Mouse (Mus musculus) forebrain, embryonic 15.5 days (tissue): ENCODE measurements at regions not wholly inside any gene's neighbourhood (a gene's known extent, or its start where the extent isn't known, plus 50 kb on each side); places are given as distances from the start of the nearest gene placed in this dataset.

Source experiments
- ATAC-seq: fragments of 200-750 bp; cut with Nextera tagmentation; replicated peaks from 2 replicates; pipeline ENCODE4 v1.8.0; 2017; ENCODE audit warnings: mild to moderate bottlenecking, moderate TSS enrichment, moderate library complexity
- H3K27ac ChIP-seq: fragments of 300-500 bp; sonication (generic); replicated peaks from 2 replicates; pipeline ENCODE4 v1.5.1; 2015; ENCODE audit warnings: mild to moderate bottlenecking, inconsistent platforms
- H3K27me3 ChIP-seq: fragments of 300-500 bp; sonication (generic); 2 replicates; pipeline ENCODE4 v1.6.1; 2015; ENCODE audit warnings: inconsistent platforms
- H3K36me3 ChIP-seq: fragments of 300-500 bp; sonication (generic); 2 replicates; pipeline ENCODE4 v1.6.1; 2015; ENCODE audit warnings: mild to moderate bottlenecking, inconsistent platforms
- H3K4me1 ChIP-seq: fragments of 300-500 bp; sonication (generic); 2 replicates; pipeline ENCODE4 v1.6.1; 2015; ENCODE audit warnings: inconsistent platforms
- H3K4me2 ChIP-seq: fragments of 300-500 bp; sonication (generic); replicated peaks from 2 replicates; pipeline ENCODE4 v1.6.1; 2015; ENCODE audit warnings: mild to moderate bottlenecking, inconsistent platforms
- H3K4me3 ChIP-seq: fragments of 300-500 bp; sonication (generic); 2 replicates; pipeline ENCODE4 v1.5.1; 2015; ENCODE audit warnings: mild to moderate bottlenecking, inconsistent platforms
- H3K9ac ChIP-seq: fragments of 300-500 bp; sonication (generic); replicated peaks from 2 replicates; pipeline ENCODE4 v1.6.1; 2015; ENCODE audit warnings: mild to moderate bottlenecking, inconsistent platforms
- H3K9me3 ChIP-seq: fragments of 300-500 bp; sonication (generic); 2 replicates; pipeline ENCODE4 v1.6.1; 2016; ENCODE audit warnings: inconsistent platforms
- WGBS: fragments of 180-500 bp; shearing (Covaris S2); methylation state at CpG from one replicate; pipeline ENCODE4 v1.1.7; 2015; ENCODE audit warnings: mixed read lengths; 5-methylcytosine and 5-hydroxymethylcytosine counted together

DNA sequence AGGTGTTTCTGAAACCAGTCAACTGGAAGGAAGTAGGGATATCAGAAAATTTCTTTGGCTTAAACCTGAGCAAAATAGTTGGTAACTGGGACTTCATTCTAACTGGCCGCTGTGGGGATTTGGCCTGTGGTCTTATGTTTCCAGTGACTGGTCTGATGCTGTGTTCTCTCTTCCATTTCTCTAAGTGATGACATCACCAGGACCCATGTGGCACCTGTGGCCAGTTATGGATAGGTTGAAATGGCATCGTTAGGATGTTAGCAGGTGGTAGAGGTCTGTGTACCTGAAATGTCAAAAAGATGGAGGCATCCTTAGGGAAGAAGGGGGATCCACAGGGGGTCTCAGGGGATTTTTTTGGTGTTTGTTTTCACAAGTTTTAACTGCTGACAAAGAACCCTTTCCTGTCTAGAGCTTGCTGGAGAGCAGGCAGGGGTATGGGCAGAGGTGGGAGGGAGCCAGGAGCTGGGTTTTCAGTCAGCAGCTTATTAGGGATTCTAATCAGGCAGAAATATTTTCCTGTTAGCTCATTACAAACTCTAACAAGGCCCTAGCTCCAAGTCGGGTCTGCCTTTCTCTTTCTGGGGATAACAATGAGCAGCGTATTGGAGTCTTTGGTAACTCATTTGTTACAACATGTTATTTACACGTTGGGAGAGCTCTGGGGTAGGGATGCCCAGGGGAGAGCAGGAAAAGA lies 170.2 kb downstream of the Adck1 start:
- H3K4me3 ChIP-seq = no peak overlapping the region
- H3K9me3 ChIP-seq = no peaks in the 10 kb centered on the region
- no peaks in the 10 kb centered on the region for H3K36me3 ChIP-seq
- H3K4me2 ChIP-seq = no peak overlapping the region
- H3K27ac ChIP-seq = no peak overlapping the region
- 27% methylated on average over 5 of the region's 5 CpGs for WGBS
- ATAC-seq = peak; percentile 75
- no peak overlapping the region for H3K9ac ChIP-seq
- H3K4me1 ChIP-seq = peaks cover 6% of the 10 kb centered on the region; the same call in 1 of the 2 replicates
- no peaks in the 10 kb centered on the region for H3K27me3 ChIP-seq

GRCm38 (mm10) chr12:88532261-88532973 lies 172.1 kb downstream of the Adck1 start:
- Histone ChIP-seq H3K27ac (no peak overlapping the region), H3K9ac (no peak overlapping the region), H3K9me3 (no peaks in the 10 kb centered on the region), H3K4me1 (peaks cover 6% of the 10 kb centered on the region; the same call in 1 of the 2 replicates), H3K36me3 (no peaks in the 10 kb centered on the region), H3K4me3 (no peak overlapping the region), H3K4me2 (no peak overlapping the region), H3K27me3 (no peaks in the 10 kb centered on the region)
- no peak for ATAC-seq
- WGBS = 67% methylated on average over 8 of the region's 8 CpGs

DNA sequence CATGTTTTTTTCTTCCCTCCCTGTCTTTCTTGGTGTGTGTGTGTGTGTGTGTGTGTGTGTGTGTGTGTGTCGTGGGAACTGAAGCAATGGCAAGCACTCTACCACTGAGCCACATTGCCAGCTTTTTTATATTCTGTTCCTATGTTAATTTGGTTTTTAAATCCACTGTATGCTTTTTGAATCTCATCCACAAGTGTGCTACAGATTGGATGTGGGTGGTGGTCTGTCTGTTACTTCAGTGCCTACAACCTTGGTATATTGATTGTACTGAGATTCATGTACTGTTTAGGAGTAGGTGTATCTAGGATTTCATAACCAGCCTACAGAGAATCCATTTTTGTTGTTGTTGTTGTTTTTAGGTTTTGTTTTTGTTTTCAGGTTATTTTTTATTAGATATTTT lies 170.8 kb upstream of the Nrxn3 start:
- H3K27ac ChIP-seq = no peak overlapping the region
- ATAC-seq = no peak
- H3K9ac ChIP-seq = no peak overlapping the region
- no peak overlapping the region for H3K4me2 ChIP-seq
- H3K4me1 ChIP-seq = no peaks in the 10 kb centered on the region
- H3K27me3 ChIP-seq = no peaks in the 10 kb centered on the region
- no peaks in the 10 kb centered on the region for H3K9me3 ChIP-seq
- no peak overlapping the region for H3K4me3 ChIP-seq
- 65% methylated on average over 1 of the region's 1 CpGs for WGBS
- no peaks in the 10 kb centered on the region for H3K36me3 ChIP-seq

DNA sequence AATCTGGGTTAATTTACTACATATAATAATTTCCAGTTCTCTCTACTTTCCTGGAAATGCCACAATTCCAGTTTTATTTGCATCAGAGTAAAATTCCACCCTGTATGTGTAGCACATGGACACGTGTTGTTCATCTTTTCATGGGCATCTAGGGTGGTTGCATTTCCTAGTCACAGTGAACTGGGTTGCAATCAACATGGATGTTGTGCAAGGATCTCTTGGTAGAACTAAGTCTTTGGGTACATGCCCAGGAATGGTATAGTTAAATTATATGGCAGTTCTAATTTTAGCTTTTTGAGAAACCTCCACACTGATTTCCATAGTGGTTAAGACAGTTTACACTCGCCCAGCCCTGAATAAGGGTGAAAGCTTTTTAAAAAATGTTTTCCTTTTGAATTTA lies 167.2 kb upstream of the Nrxn3 start:
- no peak for ATAC-seq
- no peak overlapping the region for H3K4me3 ChIP-seq

GRCm38 (mm10) chr12:88558036-88558435 lies 164.6 kb upstream of the Nrxn3 start:
- no peaks in the 10 kb centered on the region for H3K36me3 ChIP-seq
- no peaks in the 10 kb centered on the region for H3K9me3 ChIP-seq
- no peak overlapping the region for H3K4me3 ChIP-seq
- H3K27me3 ChIP-seq = no peaks in the 10 kb centered on the region
- ATAC-seq = no peak
- H3K4me2 ChIP-seq = no peak overlapping the region
- H3K27ac ChIP-seq = no peak overlapping the region
- 88% methylated on average over 3 of the region's 3 CpGs for WGBS
- H3K4me1 ChIP-seq = no peaks in the 10 kb centered on the region
- no peak overlapping the region for H3K9ac ChIP-seq

More for the DNA sequence above, 167.2 kb upstream of the Nrxn3 start:
- no peaks in the 10 kb centered on the region for H3K36me3 ChIP-seq
- WGBS = 87% methylated on average over 2 of the region's 2 CpGs
- H3K9me3 ChIP-seq = no peaks in the 10 kb centered on the region
- H3K4me2 ChIP-seq = no peak overlapping the region
- H3K4me1 ChIP-seq = no peaks in the 10 kb centered on the region
- H3K9ac ChIP-seq = no peak overlapping the region
- no peak overlapping the region for H3K27ac ChIP-seq
- no peaks in the 10 kb centered on the region for H3K27me3 ChIP-seq

DNA sequence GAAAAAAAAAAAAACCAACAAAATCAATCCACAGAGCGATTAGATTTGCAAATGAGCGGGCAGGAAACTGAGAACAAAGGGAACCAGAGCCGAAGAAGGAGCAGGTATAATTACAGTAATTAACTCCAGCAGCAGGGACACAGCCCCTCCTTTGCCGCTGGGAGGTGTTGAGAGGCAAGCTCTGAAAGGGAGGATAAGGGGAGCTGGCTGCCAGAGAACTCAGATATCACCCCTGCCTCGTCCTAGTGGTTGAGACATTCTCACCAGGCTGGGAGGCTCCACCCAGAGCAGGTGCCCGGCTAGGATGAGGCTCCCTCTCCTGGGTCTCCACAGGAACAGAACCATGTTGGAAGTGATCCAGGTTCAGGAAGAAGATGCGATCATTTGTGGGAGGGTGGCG lies 142.7 kb upstream of the Nrxn3 start:
- no peak overlapping the region for H3K4me2 ChIP-seq
- no peak overlapping the region for H3K9ac ChIP-seq

DNA sequence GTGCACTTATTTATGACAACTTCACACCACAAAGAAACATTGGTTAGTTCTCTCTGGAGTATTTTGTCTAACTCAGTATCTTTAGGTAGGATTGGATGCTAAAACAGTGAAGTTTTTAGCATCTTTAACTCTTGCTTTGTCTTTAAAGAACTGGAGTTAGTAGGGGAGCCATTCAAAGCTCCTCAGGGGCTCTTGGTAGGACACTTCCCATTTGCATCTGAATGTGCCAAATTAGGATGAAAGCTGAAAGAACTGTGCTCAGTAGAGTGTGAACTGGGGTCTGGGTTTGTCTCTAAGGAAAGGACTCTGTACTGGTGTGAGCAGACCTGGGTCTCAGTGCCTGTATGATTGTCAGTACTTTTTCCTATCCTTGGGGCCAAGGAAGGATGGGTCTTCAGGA lies 116.7 kb upstream of the Nrxn3 start:
- no peak overlapping the region for H3K4me2 ChIP-seq
- ATAC-seq = no peak

More for the DNA sequence above, 142.7 kb upstream of the Nrxn3 start:
- ATAC-seq = peak; percentile 94
- WGBS = 10% methylated on average over 8 of the region's 8 CpGs
- Histone ChIP-seq H3K27me3 (no peaks in the 10 kb centered on the region), H3K27ac (peak overlapping the region; percentile 66), H3K4me1 (peaks cover 10% of the 10 kb centered on the region), H3K36me3 (no peaks in the 10 kb centered on the region), H3K4me3 (no peak overlapping the region), H3K9me3 (no peaks in the 10 kb centered on the region)

GRCm38 (mm10) chr12:88620084-88620483 lies 102.6 kb upstream of the Nrxn3 start:
- Histone ChIP-seq H3K36me3 (no peaks in the 10 kb centered on the region), H3K4me3 (no peak overlapping the region), H3K4me2 (no peak overlapping the region), H3K4me1 (peaks cover 12% of the 10 kb centered on the region), H3K27ac (0 out of 2 replicates have a peak overlapping the region, but pooled peaks have one; percentile 13), H3K9ac (no peak overlapping the region), H3K27me3 (no peaks in the 10 kb centered on the region), H3K9me3 (no peaks in the 10 kb centered on the region)
- ATAC-seq = peak; percentile 71
- 15% methylated on average over 2 of the region's 2 CpGs for WGBS

More for the DNA sequence above, 116.7 kb upstream of the Nrxn3 start:
- H3K4me3 ChIP-seq = no peak overlapping the region
- no peak overlapping the region for H3K27ac ChIP-seq
- no peak overlapping the region for H3K9ac ChIP-seq
- H3K9me3 ChIP-seq = no peaks in the 10 kb centered on the region
- H3K36me3 ChIP-seq = no peaks in the 10 kb centered on the region
- H3K4me1 ChIP-seq = no peaks in the 10 kb centered on the region; the same call in 1 of the 2 replicates
- no peaks in the 10 kb centered on the region for H3K27me3 ChIP-seq

GRCm38 (mm10) chr12:88644281-88644680 lies 78.4 kb upstream of the Nrxn3 start:
- H3K9ac ChIP-seq = no peak overlapping the region
- no peaks in the 10 kb centered on the region for H3K4me1 ChIP-seq
- H3K4me2 ChIP-seq = no peak overlapping the region
- no peak overlapping the region for H3K27ac ChIP-seq
- H3K36me3 ChIP-seq = no peaks in the 10 kb centered on the region
- no peaks in the 10 kb centered on the region for H3K9me3 ChIP-seq
- no peak overlapping the region for H3K4me3 ChIP-seq
- ATAC-seq = no peak
- H3K27me3 ChIP-seq = no peaks in the 10 kb centered on the region

GRCm38 (mm10) chr12:88652001-88652719 lies 70.5 kb upstream of the Nrxn3 start:
- no peaks in the 10 kb centered on the region for H3K9me3 ChIP-seq
- no peak overlapping the region for H3K27ac ChIP-seq
- H3K36me3 ChIP-seq = no peaks in the 10 kb centered on the region
- H3K4me3 ChIP-seq = no peak overlapping the region
- H3K27me3 ChIP-seq = no peaks in the 10 kb centered on the region
- no peaks in the 10 kb centered on the region for H3K4me1 ChIP-seq
- no peak for ATAC-seq
- no peak overlapping the region for H3K4me2 ChIP-seq
- WGBS = 65% methylated on average over 3 of the region's 3 CpGs
- H3K9ac ChIP-seq = no peak overlapping the region
